Mouse (Mus musculus) lung, postnatal 0 days (tissue): ENCODE measurements around the gene Actl6b. TPM values are rescaled to one million over a fixed set of nuclear protein-coding genes. Genes with fewer than 3 reads are reported as not detected.
A peak's percentile ranks its signal among the peaks of the same experiment; 100 is the strongest.

ENCODE experiments used
- ATAC-seq: fragments of 200-750 bp; cut with Nextera tagmentation; 2 replicates; pipeline ENCODE4 v1.8.0; 2017; ENCODE audit warnings: moderate library complexity
- DNase-seq: peaks from one replicate; pipeline ENCODE4 v3.0.0-alpha.2; 2016; ENCODE audit warnings: low spot score
- H3K27ac ChIP-seq: fragments of 300-500 bp; sonication (generic); 2 replicates; pipeline ENCODE4 v1.5.1; 2014; ENCODE audit warnings: antibody characterized with exemption, mild to moderate bottlenecking, low read length, mixed read lengths
- H3K27me3 ChIP-seq: fragments of 300-500 bp; sonication (generic); replicated peaks from 2 replicates; pipeline ENCODE4 v1.6.1; 2014; ENCODE audit warnings: low read length, mixed read lengths; ENCODE audit not compliant: insufficient read depth
- H3K36me3 ChIP-seq: fragments of 300-500 bp; sonication (generic); 2 replicates; pipeline ENCODE4 v1.6.1; 2014; ENCODE audit warnings: low read length, mixed read lengths; ENCODE audit not compliant: insufficient read depth
- H3K4me1 ChIP-seq: fragments of 300-500 bp; sonication (generic); 2 replicates; pipeline ENCODE4 v1.6.1; 2014; ENCODE audit warnings: antibody characterized with exemption, low read depth, low read length, mixed read lengths; ENCODE audit not compliant: insufficient read depth
- H3K4me2 ChIP-seq: fragments of 300-500 bp; sonication (generic); replicated peaks from 2 replicates; pipeline ENCODE4 v1.6.1; 2014; ENCODE audit warnings: low read depth, mild to moderate bottlenecking, low read length, moderate library complexity, mixed read lengths
- H3K4me3 ChIP-seq: fragments of 300-500 bp; sonication (generic); 2 replicates; pipeline ENCODE4 v1.5.1; 2014; ENCODE audit warnings: low read depth, low read length
- H3K9ac ChIP-seq: fragments of 300-500 bp; sonication (generic); replicated peaks from 2 replicates; pipeline ENCODE4 v1.6.1; 2014; ENCODE audit warnings: low read depth, mild to moderate bottlenecking
- H3K9me3 ChIP-seq: fragments of 300-500 bp; sonication (generic); 2 replicates; pipeline ENCODE4 v1.6.1; 2016; ENCODE audit warnings: low read length, mixed read lengths
- CTCF ChIP-seq: IDR thresholded peaks from 2 replicates; pipeline ENCODE4 v1.5.1; 2016; ENCODE audit warnings: antibody characterized with exemption, mild to moderate bottlenecking
- EP300 ChIP-seq: IDR thresholded peaks from 2 replicates; pipeline ENCODE4 v1.6.1; 2016; ENCODE audit warnings: antibody characterized with exemption, mild to moderate bottlenecking, control low read depth
- WGBS: fragments of 180-500 bp; shearing (Covaris S2); extraction: QIAGEN DNeasy Blood & Tissue Kit; methylation state at CpG from one replicate; pipeline ENCODE4 v1.1.7; 2014; 5-methylcytosine and 5-hydroxymethylcytosine counted together
- polyA plus RNA-seq: library from polyadenylated mRNA; unstranded; fragments of >200 nt; fragmentation: Nextera tagmentation; extraction: Ambion mirVana; gene quantifications from 2 replicates; pipeline ENCODE4 v1.2.1, GENCODE M21; 2015

Actl6b gene
- polyA plus RNA-seq, 1 experiment from 2014 or later = not detected

GRCm38 (mm10) chr5:137570181-137570580, 16.9 kb downstream of the Actl6b start:
- 37% methylated on average over 7 of the region's 7 CpGs for WGBS

GRCm38 (mm10) chr5:137570691-137571586, 17.6 kb downstream of the Actl6b start:
- no peaks in the 10 kb centered on the region for H3K27me3 ChIP-seq
- no peak overlapping the region for H3K9ac ChIP-seq
- H3K4me2 ChIP-seq = no peak overlapping the region
- 73% methylated on average over 16 of the region's 17 CpGs for WGBS
- DNase-seq (no peak), ATAC-seq (no peak)
- no peaks in the 10 kb centered on the region for H3K36me3 ChIP-seq
- no peak for TF ChIP-seq EP300
- no peak for TF ChIP-seq CTCF
- 0 out of 2 replicates have a peak, but pooled peaks cover 3% of the 10 kb centered on the region for H3K4me1 ChIP-seq
- no peak overlapping the region for H3K27ac ChIP-seq
- H3K9me3 ChIP-seq = no peaks in the 10 kb centered on the region
- no peak overlapping the region for H3K4me3 ChIP-seq

More at GRCm38 (mm10) chr5:137570181-137570580, 16.9 kb downstream of the Actl6b start:
- 0 out of 2 replicates have a peak, but pooled peaks cover 3% of the 10 kb centered on the region for H3K4me1 ChIP-seq
- no peak for TF ChIP-seq CTCF
- TF ChIP-seq EP300 = no peak
- no peak for ATAC-seq
- H3K27ac ChIP-seq = no peak overlapping the region
- no peak overlapping the region for H3K9ac ChIP-seq
- no peak overlapping the region for H3K4me3 ChIP-seq
- H3K36me3 ChIP-seq = no peaks in the 10 kb centered on the region
- no peaks in the 10 kb centered on the region for H3K9me3 ChIP-seq
- no peak for DNase-seq
- no peaks in the 10 kb centered on the region for H3K27me3 ChIP-seq
- 0 out of 2 replicates have a peak overlapping the region, but pooled peaks have one; percentile 25 for H3K4me2 ChIP-seq

- WGBS = 8% methylated on average over 27 of the region's 27 CpGs
- no peaks in the 10 kb centered on the region for H3K9me3 ChIP-seq
- TF ChIP-seq EP300 (no peak), CTCF (peak; percentile 48)
- H3K4me1 ChIP-seq = 0 out of 2 replicates have a peak, but pooled peaks cover 3% of the 10 kb centered on the region
- no peak overlapping the region for H3K27ac ChIP-seq
- no peaks in the 10 kb centered on the region for H3K27me3 ChIP-seq
- no peak overlapping the region for H3K4me3 ChIP-seq
- H3K36me3 ChIP-seq = no peaks in the 10 kb centered on the region
- no peak overlapping the region for H3K9ac ChIP-seq
- DNase-seq (peak; percentile 24), ATAC-seq (no peak)
- H3K4me2 ChIP-seq = no peak overlapping the region
These were observed 21.2 kb downstream of the Actl6b start for GRCm38 (mm10) chr5:137574470-137574901.

- 74% methylated on average over 6 of the region's 6 CpGs for WGBS
- TF ChIP-seq EP300 (no peak), CTCF (no peak)
- H3K4me3 ChIP-seq = no peak overlapping the region
- no peaks in the 10 kb centered on the region for H3K9me3 ChIP-seq
- H3K9ac ChIP-seq = no peak overlapping the region
- DNase-seq = no peak
- peaks cover 7% of the 10 kb centered on the region; the same call in 1 of the 2 replicates for H3K4me1 ChIP-seq
- no peaks in the 10 kb centered on the region for H3K36me3 ChIP-seq
- no peaks in the 10 kb centered on the region for H3K27me3 ChIP-seq
- no peak overlapping the region for H3K27ac ChIP-seq
- ATAC-seq = no peak
- no peak overlapping the region for H3K4me2 ChIP-seq
These were observed 26.9 kb downstream of the Actl6b start for GRCm38 (mm10) chr5:137580246-137580645.

GRCm38 (mm10) chr5:137582702-137583101, 29.4 kb downstream of the Actl6b start:
- no peaks in the 10 kb centered on the region for H3K27me3 ChIP-seq
- ATAC-seq (peak; percentile 67), DNase-seq (peak; percentile 68)
- WGBS = 28% methylated on average over 8 of the region's 8 CpGs
- H3K9me3 ChIP-seq = no peaks in the 10 kb centered on the region
- no peaks in the 10 kb centered on the region for H3K36me3 ChIP-seq
- no peak overlapping the region for H3K9ac ChIP-seq
- H3K4me2 ChIP-seq = no peak overlapping the region
- no peak for TF ChIP-seq CTCF
- no peak for TF ChIP-seq EP300
- H3K4me1 ChIP-seq = peaks cover 7% of the 10 kb centered on the region; the same call in 1 of the 2 replicates
- no peak overlapping the region for H3K27ac ChIP-seq
- no peak overlapping the region for H3K4me3 ChIP-seq

GRCm38 (mm10) chr5:137583670-137584169, 30.4 kb downstream of the Actl6b start:
- peaks cover 7% of the 10 kb centered on the region; the same call in 1 of the 2 replicates for H3K4me1 ChIP-seq
- no peak overlapping the region for H3K27ac ChIP-seq
- no peaks in the 10 kb centered on the region for H3K9me3 ChIP-seq
- no peaks in the 10 kb centered on the region for H3K36me3 ChIP-seq
- peak overlapping the region; percentile 44 for H3K4me2 ChIP-seq
- TF ChIP-seq EP300 = no peak
- TF ChIP-seq CTCF = peak; percentile 25; the same call in 1 of the 2 replicates
- H3K27me3 ChIP-seq = no peaks in the 10 kb centered on the region
- ATAC-seq (peak; percentile 36), DNase-seq (peak; percentile 18)
- H3K9ac ChIP-seq = no peak overlapping the region
- WGBS = 18% methylated on average over 27 of the region's 27 CpGs
- peak overlapping the region; percentile 16 for H3K4me3 ChIP-seq
